Mouse (Mus musculus): Measurements from ENCODE around the gene Treh. TPM values are rescaled to one million over a fixed set of nuclear protein-coding genes. Genes with fewer than 3 reads are reported as not detected.

Gene Treh
- total RNA-seq, 2 experiments from 2014 or later: not detected

- no peak for ATAC-seq (replicated peaks; ENCODE audit: low FRiP score, poor library complexity, severe bottlenecking)
Observed at GRCm38 (mm10) chr9:44671416-44671815, 1.6 kb upstream of the Treh start.

GRCm38 (mm10) chr9:44672291-44672865, 655 bp upstream of the Treh start:
- ATAC-seq (replicated peaks; ENCODE audit: low FRiP score, poor library complexity, severe bottlenecking): no peak

- ATAC-seq (replicated peaks; ENCODE audit: low FRiP score, poor library complexity, severe bottlenecking): no peak; the same call in 1 of the 2 replicates
Observed at GRCm38 (mm10) chr9:44678288-44678871, 5.3 kb downstream of the Treh start.

GRCm38 (mm10) chr9:44679565-44679964, 6.5 kb downstream of the Treh start:
- no peak for ATAC-seq (replicated peaks; ENCODE audit: low FRiP score, poor library complexity, severe bottlenecking)

GRCm38 (mm10) chr9:44683046-44683445, 10.0 kb downstream of the Treh start:
- no peak for ATAC-seq (replicated peaks; ENCODE audit: low FRiP score, poor library complexity, severe bottlenecking)

- ATAC-seq (replicated peaks; ENCODE audit: low FRiP score, poor library complexity, severe bottlenecking): peak; percentile 70
Observed at GRCm38 (mm10) chr9:44685346-44686330, 12.6 kb downstream of the Treh start.

DNA sequence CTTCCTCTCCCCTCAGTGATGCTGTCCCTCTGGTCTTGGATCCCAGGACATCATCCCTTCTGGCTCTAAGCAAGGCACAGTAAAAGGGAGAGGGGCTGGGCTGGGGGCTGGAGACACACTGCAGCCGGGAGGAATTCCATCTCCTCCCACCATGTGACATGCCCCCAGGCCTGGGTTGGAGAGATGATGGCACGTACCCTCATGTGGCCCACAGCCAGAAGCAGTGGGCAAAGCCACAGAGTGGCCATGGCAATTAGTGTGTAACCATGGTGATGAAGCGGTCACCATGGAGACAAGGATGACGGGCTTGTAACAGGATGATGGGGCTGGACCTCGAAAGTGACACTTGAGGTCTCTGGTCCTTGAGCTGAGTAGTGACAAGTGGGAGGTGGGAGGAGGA, 13.6 kb downstream of the Treh start:
- ATAC-seq (replicated peaks; ENCODE audit: low FRiP score, poor library complexity, severe bottlenecking): no peak

DNA sequence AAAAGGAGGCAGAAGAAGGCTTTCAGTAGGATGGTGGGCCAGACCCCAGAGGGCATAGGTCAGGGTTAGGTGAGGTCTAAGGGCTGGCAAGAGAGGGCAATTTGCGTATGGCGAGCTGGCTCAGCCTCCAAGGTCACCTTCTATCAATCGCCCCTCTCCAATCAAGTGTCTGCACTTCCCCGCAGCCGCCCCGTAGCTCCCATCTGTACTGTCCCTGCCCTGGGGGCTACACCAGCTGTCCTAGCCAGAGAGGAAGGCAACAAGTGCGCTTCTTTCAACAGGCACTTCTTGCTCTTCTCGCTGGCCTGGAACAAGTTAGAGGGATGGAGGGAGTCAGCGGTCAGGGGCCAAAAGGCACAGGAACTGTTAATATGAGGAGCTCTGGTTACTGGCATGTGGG, 15.0 kb downstream of the Treh start:
- no peak for ATAC-seq (replicated peaks; ENCODE audit: low FRiP score, poor library complexity, severe bottlenecking)

GRCm38 (mm10) chr9:44690641-44691040, 17.6 kb downstream of the Treh start:
- ATAC-seq (replicated peaks; ENCODE audit: low FRiP score, poor library complexity, severe bottlenecking): no peak

GRCm38 (mm10) chr9:44691671-44692520, 18.9 kb downstream of the Treh start:
- no peak for ATAC-seq (replicated peaks; ENCODE audit: low FRiP score, poor library complexity, severe bottlenecking)

DNA sequence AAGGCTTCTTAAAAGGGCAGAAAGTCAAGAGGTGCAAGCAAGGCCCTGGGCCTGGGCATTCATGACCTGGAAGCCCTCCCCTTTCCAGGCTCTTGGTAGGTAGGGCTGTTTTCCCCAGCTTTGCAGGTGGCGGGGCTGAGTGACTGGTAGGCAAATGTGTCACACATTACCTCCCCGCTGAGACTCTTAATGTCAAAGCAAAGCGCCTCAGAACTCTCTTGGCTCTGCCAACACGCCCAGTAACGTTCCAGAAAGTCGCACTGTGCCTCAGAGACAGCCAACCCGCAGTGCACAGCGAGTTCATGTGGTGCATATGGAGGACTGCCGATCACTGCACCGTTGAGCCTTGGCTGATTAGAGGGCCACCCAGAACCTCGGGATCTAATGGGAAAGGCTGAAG, 20.0 kb downstream of the Treh start:
- ATAC-seq (replicated peaks; ENCODE audit: low FRiP score, poor library complexity, severe bottlenecking): no peak

GRCm38 (mm10) chr9:44697866-44698265, 24.8 kb downstream of the Treh start:
- no peak for ATAC-seq (replicated peaks; ENCODE audit: low FRiP score, poor library complexity, severe bottlenecking)

DNA sequence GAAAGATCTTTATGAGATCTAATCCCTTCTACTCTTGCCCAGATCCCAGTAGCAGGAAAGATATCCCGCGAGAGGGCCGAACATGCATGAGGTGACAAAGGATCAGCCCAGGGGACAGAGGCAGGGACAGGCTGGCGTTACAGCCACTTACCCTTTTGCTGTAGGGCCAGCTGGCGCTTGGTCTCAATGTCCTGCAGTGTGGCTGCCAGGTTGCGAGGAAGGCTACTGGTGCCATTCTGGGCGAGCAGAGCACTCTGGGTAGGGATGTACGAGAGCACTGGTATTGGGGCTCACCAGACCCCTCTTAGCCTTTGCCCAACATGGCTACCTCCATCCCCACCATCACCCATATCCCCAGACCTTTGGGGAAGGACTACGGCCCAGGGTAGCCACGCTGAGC, 26.2 kb downstream of the Treh start:
- no peak for ATAC-seq (replicated peaks; ENCODE audit: low FRiP score, poor library complexity, severe bottlenecking)

DNA sequence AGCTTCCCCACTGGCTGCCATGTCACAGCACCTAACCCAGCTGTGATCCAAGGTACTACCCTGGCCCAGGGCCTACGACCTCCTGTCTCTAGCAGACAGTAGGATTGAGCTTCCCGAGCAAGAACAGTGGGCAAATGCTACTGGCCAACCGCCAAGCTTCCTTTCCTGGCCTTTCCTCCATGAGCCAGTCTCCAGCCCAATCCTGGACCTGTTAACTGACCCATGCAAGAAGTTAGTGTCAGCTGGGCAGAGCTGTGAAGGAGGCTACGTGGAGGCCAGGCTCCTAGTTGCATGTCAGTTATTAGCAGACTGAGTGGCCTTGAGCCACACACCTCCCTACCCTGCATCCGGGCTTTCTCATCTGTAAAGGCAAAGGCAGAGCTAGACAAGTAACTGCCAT, 26.7 kb downstream of the Treh start:
- ATAC-seq (replicated peaks; ENCODE audit: low FRiP score, poor library complexity, severe bottlenecking): no peak

DNA sequence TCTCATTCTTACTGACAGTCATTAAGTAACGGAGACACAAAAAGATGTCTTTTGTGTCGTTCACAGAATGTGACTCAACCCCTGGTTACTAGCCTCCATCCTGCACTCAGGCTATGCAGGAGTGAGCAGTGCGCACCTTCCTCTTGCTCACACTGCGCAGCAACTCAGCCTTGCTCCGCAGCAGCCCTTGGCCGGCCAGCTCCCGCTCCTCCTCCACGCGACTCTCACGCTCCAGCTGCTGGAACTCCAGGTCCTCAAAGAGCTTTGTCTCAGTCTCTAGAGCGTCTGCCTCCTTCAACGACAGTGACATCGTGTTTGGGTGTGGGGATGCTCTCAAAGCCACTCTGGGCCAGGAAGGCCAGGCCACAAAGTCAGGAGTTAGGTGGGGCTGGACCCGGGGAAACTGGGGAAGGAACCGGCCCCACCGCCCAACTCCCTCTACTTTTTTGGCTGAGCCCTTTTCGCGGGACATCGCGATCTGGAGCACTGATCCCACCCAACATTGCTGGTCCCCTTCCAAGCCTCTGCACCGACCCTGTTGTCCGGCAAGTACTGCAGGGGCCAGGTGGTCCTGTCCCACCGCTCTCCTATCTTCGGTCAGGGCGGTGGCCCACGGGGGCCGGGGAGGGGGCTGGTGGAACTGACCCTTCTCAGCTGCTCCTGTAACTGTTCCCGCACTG, 34.9 kb downstream of the Treh start:
- ATAC-seq (replicated peaks; ENCODE audit: low FRiP score, poor library complexity, severe bottlenecking): no peak

DNA sequence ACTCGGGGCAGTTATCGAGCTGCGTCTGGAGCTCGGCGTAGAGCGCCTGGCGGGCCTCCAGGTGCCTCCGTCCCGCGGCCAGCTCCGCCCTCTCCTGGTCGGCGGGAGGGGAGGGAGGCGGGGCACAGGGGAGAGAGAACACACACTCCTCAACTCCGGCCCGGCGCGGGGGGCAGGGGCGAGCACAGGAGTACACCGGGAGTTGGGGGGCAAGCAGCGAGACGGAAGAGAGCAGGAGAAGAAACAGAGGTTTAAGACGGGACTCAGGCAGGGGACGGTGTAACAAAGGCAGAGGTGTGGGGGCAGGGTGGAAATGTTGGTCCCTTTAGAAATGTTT, 35.4 kb downstream of the Treh start:
- ATAC-seq (replicated peaks; ENCODE audit: low FRiP score, poor library complexity, severe bottlenecking): 0 out of 2 replicates have a peak, but pooled peaks have one; percentile 45

- ATAC-seq (replicated peaks; ENCODE audit: low FRiP score, poor library complexity, severe bottlenecking): no peak
Observed at GRCm38 (mm10) chr9:44708925-44709324, 35.9 kb downstream of the Treh start.

DNA sequence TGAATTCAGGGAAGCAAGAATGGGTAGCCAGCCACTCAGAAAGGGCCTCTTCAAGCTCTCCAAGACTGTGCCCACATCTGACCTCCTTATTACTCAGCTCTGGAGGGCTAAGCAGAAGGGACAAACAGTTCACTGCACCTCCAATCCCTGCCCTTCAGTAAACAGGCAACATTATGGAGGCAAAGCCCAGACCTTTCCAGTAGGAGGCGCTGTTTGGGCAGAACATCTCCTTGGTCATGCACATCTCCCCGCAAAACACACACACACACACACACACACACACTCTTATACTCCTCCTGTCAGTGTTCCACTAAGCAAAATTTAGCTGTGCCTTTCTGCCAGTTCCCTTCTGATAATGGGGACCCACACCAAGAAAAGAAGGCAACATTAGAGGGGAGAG, 36.6 kb downstream of the Treh start:
- no peak for ATAC-seq (replicated peaks; ENCODE audit: low FRiP score, poor library complexity, severe bottlenecking)

DNA sequence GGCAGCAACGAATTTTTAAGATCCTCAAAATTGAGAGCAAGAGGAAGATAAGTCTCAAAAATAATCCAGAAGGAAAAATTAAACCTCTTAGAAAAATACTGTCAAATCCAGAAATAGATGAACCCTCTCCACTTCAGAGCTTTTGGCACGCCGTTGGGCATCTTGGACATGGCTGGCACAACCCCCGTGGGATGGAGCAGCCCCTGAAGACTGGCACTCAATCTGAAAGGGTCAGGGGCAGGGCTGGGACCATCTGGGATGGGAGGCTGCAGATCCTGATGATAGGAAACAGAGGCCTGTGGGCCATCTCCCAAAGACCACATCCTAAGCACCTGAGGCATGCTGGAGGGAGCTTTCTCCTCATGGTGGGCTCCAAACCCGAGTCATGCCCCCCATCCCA, 37.2 kb downstream of the Treh start:
- ATAC-seq (replicated peaks; ENCODE audit: low FRiP score, poor library complexity, severe bottlenecking): no peak

DNA sequence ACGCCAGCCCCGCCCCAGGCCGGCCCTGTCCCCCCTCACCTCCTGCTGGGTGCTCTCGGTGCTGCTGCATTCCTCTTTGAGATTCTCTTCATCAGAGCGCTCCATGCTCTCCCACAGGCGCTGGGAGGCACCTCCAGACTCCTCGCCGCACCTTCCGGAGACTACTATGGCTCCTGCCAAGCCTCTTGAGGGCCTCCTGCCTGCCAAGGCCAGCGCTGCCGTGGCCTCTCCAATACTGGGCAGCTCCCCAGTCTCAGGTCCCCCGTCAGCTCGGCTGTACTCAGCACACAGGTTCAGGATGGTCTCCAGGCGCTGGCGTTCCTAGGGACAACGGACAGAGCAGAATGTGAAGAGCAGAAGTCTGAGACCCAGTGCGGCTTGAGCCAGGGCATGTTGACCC, 38.6 kb downstream of the Treh start:
- no peak for ATAC-seq (replicated peaks; ENCODE audit: low FRiP score, poor library complexity, severe bottlenecking)

Data from erythroblast, adult 5-6 weeks (primary cell).